Mouse (Mus musculus): Measurements from ENCODE around the gene Gnb5. TPM values are rescaled to one million over a fixed set of nuclear protein-coding genes. Genes with fewer than 3 reads are reported as not detected.

The Gnb5 gene
- polyA plus RNA-seq, 1 experiment from 2014 or later = 24.0 TPM

DNA sequence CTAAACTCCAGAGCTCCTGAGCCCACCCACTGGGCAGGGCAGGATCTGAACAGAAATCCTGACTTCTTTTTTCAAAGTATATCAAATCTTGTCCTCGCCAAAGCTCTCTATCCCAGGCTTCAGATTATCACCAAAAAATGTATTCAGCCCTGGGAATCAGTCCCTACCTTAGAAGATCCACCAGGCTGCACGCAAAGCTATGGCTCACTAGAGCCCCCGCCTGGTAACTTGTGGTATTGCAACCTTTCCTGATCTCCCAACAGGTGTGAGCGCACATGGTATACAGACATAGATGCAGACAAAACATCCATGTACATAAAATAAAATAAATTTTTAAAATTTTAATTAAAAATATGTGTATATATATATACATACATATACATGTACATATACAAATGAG lies 5.9 kb downstream of the Gnb5 start:
- Histone ChIP-seq H3K27ac (no peak overlapping the region), H3K4me3 (no peak overlapping the region), H3K9me3 (no peaks in the 10 kb centered on the region), H3K36me3 (replicated peaks) (no peaks in the 10 kb centered on the region), H3K27me3 (ENCODE audit: poor library complexity, severe bottlenecking) (no peaks in the 10 kb centered on the region), H3K4me1 (peaks cover 31% of the 10 kb centered on the region)
- peak; percentile 73 for DNase-seq (ENCODE audit: extremely low spot score, low spot score)
- WGBS = 19% methylated on average over 4 of the region's 4 CpGs

- Histone ChIP-seq H3K27me3 (ENCODE audit: poor library complexity, severe bottlenecking) (no peaks in the 10 kb centered on the region), H3K4me3 (peak overlapping the region; percentile 71), H3K4me1 (peaks cover 31% of the 10 kb centered on the region), H3K27ac (peak overlapping the region; percentile 87), H3K9me3 (no peaks in the 10 kb centered on the region), H3K36me3 (replicated peaks) (0 out of 2 replicates have a peak, but pooled peaks cover 3% of the 10 kb centered on the region)
- WGBS = 34% methylated on average over 11 of the region's 11 CpGs
- no peak for DNase-seq (ENCODE audit: extremely low spot score, low spot score)
Observed at GRCm38 (mm10) chr9:75313138-75313831, 7.2 kb downstream of the Gnb5 start.

DNA sequence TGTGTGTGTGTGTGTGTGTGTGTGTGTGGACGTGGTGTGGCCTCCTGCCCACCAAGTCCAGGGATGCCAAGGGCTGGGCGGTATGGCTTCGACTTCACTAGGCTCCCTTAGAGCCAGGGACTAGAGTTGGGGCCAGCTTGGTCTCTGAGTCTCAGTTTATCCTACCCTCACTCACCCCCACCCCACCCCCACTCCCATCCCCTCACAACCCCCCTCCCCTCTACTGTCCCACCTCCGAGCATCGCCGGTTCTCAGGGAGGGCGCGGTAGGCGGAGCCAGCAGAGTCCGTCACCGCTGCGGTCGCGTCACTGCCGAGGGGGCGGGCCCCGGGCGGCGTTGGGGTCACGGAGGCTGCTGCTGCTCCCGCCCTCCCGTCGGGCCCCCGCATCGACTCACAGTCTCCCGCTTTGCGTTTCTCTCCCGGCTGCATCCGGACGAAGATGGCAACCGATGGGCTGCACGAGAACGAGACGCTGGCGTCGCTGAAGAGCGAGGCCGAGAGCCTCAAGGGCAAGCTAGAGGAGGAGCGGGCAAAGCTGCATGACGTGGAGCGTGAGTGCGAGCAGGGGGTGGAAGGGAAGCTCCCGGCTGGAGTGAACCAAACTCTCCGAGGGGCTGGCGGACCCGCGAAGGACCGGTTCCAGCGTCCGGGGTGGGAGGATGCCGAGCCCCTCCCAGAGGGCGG lies 7.9 kb downstream of the Gnb5 start:
- Histone ChIP-seq H3K27me3 (ENCODE audit: poor library complexity, severe bottlenecking) (no peaks in the 10 kb centered on the region), H3K4me3 (peak overlapping the region; percentile 71), H3K9me3 (no peaks in the 10 kb centered on the region), H3K36me3 (replicated peaks) (0 out of 2 replicates have a peak, but pooled peaks cover 3% of the 10 kb centered on the region), H3K4me1 (peaks cover 31% of the 10 kb centered on the region), H3K27ac (peak overlapping the region; percentile 87)
- peak; percentile 85 for DNase-seq (ENCODE audit: extremely low spot score, low spot score)
- WGBS = under 1% methylated on average over 52 of the region's 52 CpGs

GRCm38 (mm10) chr9:75314517-75315105 lies 8.5 kb downstream of the Gnb5 start:
- Histone ChIP-seq H3K9me3 (no peaks in the 10 kb centered on the region), H3K27me3 (ENCODE audit: poor library complexity, severe bottlenecking) (no peaks in the 10 kb centered on the region), H3K27ac (peak overlapping the region; percentile 87), H3K4me3 (peak overlapping the region; percentile 71), H3K36me3 (replicated peaks) (0 out of 2 replicates have a peak, but pooled peaks cover 3% of the 10 kb centered on the region), H3K4me1 (peaks cover 31% of the 10 kb centered on the region)
- no peak for DNase-seq (ENCODE audit: extremely low spot score, low spot score)
- 2% methylated on average over 22 of the region's 22 CpGs for WGBS

- Histone ChIP-seq H3K4me1 (peaks cover 31% of the 10 kb centered on the region), H3K4me3 (peak overlapping the region; percentile 71), H3K9me3 (no peaks in the 10 kb centered on the region), H3K36me3 (replicated peaks) (0 out of 2 replicates have a peak, but pooled peaks cover 3% of the 10 kb centered on the region), H3K27me3 (ENCODE audit: poor library complexity, severe bottlenecking) (no peaks in the 10 kb centered on the region), H3K27ac (no peak overlapping the region)
- WGBS = 80% methylated on average over 3 of the region's 3 CpGs
- DNase-seq (ENCODE audit: extremely low spot score, low spot score) = no peak
Observed at GRCm38 (mm10) chr9:75315238-75315637, 9.2 kb downstream of the Gnb5 start.

DNA sequence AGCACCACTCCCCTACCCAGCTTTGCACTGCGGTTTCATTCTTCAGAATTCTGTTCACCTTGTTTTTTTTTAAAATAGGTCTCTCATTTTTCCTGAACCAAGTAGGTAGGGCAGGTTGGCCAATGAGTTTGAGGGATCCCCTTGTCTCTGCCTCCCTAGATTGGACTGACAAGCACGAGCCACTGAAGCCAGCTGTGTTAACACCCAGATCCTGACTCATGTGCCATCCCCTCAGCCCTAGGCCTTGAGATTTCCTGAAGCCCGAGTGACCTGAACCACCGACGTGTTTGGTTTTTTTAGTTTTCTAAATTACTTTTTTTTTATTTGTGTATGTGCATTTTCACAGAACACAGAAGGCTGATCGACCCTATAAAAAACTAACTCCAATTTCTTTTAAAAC lies 10.7 kb downstream of the Gnb5 start:
- Histone ChIP-seq H3K27me3 (ENCODE audit: poor library complexity, severe bottlenecking) (no peaks in the 10 kb centered on the region), H3K4me1 (peaks cover 31% of the 10 kb centered on the region), H3K4me3 (no peak overlapping the region), H3K27ac (no peak overlapping the region), H3K9me3 (no peaks in the 10 kb centered on the region), H3K36me3 (replicated peaks) (0 out of 2 replicates have a peak, but pooled peaks cover 3% of the 10 kb centered on the region)
- no peak for DNase-seq (ENCODE audit: extremely low spot score, low spot score)
- WGBS = 92% methylated on average over 6 of the region's 6 CpGs

DNA sequence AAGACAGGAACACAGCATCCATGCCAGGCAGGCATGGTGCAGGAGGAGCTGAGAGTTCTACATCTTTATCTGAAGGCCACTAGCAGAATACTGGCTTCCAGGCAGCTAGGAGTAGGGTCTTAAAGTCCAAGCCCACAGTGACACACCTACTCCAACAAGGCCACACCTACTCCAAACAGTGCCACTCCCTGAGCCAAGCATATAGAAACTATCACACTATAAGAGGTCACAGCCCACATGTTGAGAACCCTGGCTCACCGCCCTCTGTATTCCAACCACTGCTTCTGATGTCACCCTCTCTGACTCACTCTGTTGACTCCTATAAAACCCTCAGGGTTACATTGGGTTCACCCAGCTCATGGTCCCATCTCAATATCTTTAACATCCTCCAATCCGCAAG lies 12.1 kb downstream of the Gnb5 start:
- H3K4me1 ChIP-seq = peaks cover 28% of the 10 kb centered on the region
- 97% methylated on average over 2 of the region's 2 CpGs for WGBS
- H3K36me3 ChIP-seq (replicated peaks) = 0 out of 2 replicates have a peak, but pooled peaks cover 3% of the 10 kb centered on the region

GRCm38 (mm10) chr9:75319365-75319764 lies 13.3 kb downstream of the Gnb5 start:
- Histone ChIP-seq H3K4me1 (peaks cover 17% of the 10 kb centered on the region), H3K9me3 (no peaks in the 10 kb centered on the region), H3K27me3 (ENCODE audit: poor library complexity, severe bottlenecking) (no peaks in the 10 kb centered on the region), H3K4me3 (no peak overlapping the region), H3K36me3 (replicated peaks) (0 out of 2 replicates have a peak, but pooled peaks cover 3% of the 10 kb centered on the region), H3K27ac (no peak overlapping the region)
- no peak for DNase-seq (ENCODE audit: extremely low spot score, low spot score)
- WGBS = 79% methylated on average over 3 of the region's 3 CpGs

More for the DNA sequence above, 12.1 kb downstream of the Gnb5 start:
- Histone ChIP-seq H3K27me3 (ENCODE audit: poor library complexity, severe bottlenecking) (no peaks in the 10 kb centered on the region), H3K4me3 (no peak overlapping the region), H3K9me3 (no peaks in the 10 kb centered on the region), H3K27ac (no peak overlapping the region)
- DNase-seq (ENCODE audit: extremely low spot score, low spot score) = no peak

DNA sequence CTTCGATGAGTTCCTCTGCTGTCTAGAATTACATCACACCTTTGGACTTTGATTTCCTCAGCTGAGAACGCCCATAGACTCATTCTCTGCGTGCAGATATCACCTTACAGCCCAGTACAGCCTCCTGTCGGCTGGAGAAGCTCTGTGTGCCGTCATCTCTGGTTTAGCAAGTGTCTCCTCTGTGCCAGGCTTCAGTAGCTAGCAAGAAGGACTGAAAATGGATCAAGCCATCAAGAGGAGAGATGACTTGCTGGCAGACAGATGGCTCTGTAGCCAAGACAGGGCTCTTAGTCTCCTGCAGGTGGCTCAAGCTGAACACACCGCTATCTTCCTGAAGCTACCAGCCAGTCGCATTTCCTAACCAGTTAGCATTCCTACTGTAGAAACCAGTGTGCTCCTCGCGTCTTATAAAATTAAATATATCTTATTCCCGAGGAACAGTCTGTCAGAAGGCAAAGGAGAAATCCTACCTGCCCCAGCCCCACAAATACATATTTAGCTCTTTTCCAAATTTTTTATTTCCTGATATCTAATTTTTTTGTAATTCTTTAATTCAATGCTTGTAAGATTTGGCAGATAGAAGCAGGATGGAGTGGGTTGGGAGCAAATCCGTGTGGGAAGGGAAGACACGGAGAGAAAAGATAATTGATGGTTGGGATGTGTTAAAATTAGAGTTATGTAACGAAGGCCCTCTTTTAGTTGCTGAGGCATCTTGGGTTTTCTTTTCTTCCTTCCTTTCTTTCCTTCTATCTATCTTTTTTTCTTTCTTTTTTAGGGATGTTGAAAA lies 16.2 kb downstream of the Gnb5 start:
- DNase-seq (ENCODE audit: extremely low spot score, low spot score) = no peak
- no peaks in the 10 kb centered on the region for H3K4me1 ChIP-seq
- H3K9me3 ChIP-seq = no peaks in the 10 kb centered on the region
- no peaks in the 10 kb centered on the region for H3K27me3 ChIP-seq (ENCODE audit: poor library complexity, severe bottlenecking)
- H3K27ac ChIP-seq = no peak overlapping the region
- 87% methylated on average over 13 of the region's 13 CpGs for WGBS
- peaks cover 20% of the 10 kb centered on the region for H3K36me3 ChIP-seq (replicated peaks)
- no peak overlapping the region for H3K4me3 ChIP-seq

GRCm38 (mm10) chr9:75328047-75328446 lies 22.0 kb downstream of the Gnb5 start:
- peaks cover 54% of the 10 kb centered on the region for H3K36me3 ChIP-seq (replicated peaks)
- no peak overlapping the region for H3K4me3 ChIP-seq
- WGBS = 92% methylated on average over 3 of the region's 3 CpGs
- DNase-seq (ENCODE audit: extremely low spot score, low spot score) = no peak
- H3K27ac ChIP-seq = no peak overlapping the region
- H3K4me1 ChIP-seq = no peaks in the 10 kb centered on the region
- H3K27me3 ChIP-seq (ENCODE audit: poor library complexity, severe bottlenecking) = no peaks in the 10 kb centered on the region
- no peaks in the 10 kb centered on the region for H3K9me3 ChIP-seq

DNA sequence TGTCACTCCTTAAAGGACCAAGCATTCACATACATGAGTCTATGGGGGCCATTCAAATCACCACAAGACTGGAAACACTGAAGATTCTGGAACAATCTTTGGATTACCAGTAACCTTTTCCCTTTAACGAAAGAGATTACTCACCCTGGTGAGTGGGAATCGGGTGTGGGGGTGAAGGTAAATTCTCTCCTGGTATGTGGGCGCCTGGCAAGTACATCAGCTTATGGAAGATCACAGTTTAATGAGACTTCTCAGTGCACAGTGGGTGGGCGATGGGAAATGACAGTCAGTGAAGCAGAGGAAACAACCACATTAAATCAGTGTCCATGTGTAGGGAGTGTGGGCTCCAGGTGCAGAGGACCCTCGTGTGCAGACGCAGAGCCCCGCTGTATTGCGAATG lies 24.7 kb downstream of the Gnb5 start:
- WGBS = 92% methylated on average over 8 of the region's 8 CpGs

GRCm38 (mm10) chr9:75334440-75334839 lies 28.4 kb downstream of the Gnb5 start:
- Histone ChIP-seq H3K4me3 (no peak overlapping the region), H3K9me3 (no peaks in the 10 kb centered on the region), H3K27me3 (ENCODE audit: poor library complexity, severe bottlenecking) (no peaks in the 10 kb centered on the region), H3K27ac (no peak overlapping the region), H3K36me3 (replicated peaks) (peaks cover 87% of the 10 kb centered on the region), H3K4me1 (no peaks in the 10 kb centered on the region)
- WGBS = 82% methylated on average over 4 of the region's 4 CpGs
- no peak for DNase-seq (ENCODE audit: extremely low spot score, low spot score)

More for the DNA sequence above, 24.7 kb downstream of the Gnb5 start:
- Histone ChIP-seq H3K9me3 (no peaks in the 10 kb centered on the region), H3K4me1 (no peaks in the 10 kb centered on the region), H3K27ac (no peak overlapping the region), H3K36me3 (replicated peaks) (peaks cover 70% of the 10 kb centered on the region), H3K4me3 (no peak overlapping the region), H3K27me3 (ENCODE audit: poor library complexity, severe bottlenecking) (no peaks in the 10 kb centered on the region)
- no peak for DNase-seq (ENCODE audit: extremely low spot score, low spot score)

Measured in forebrain, embryonic 10.5 days (tissue).